Mouse (Mus musculus): ENCODE data around the gene Tbcel.

GRCm38 (mm10) chr9:42469323-42469722, 38.3 kb downstream of the Tbcel start:
- TF ChIP-seq GATA1 (IDR thresholded peaks at IDR 0.05; ENCODE audit: borderline replicate concordance, low read length) (no peak), FLI1 (IDR thresholded peaks at IDR 0.05; ENCODE audit: low read length) (no peak)

Measured in megakaryocyte, embryonic 14.5 days (primary cell).